Mouse (Mus musculus): ENCODE measurements around the gene Tmprss4. TPM values are rescaled to one million over a fixed set of nuclear protein-coding genes. Genes with fewer than 3 reads are reported as not detected.

The Tmprss4 gene
- polyA plus RNA-seq, 1 experiment, result 1.2 TPM

DNA sequence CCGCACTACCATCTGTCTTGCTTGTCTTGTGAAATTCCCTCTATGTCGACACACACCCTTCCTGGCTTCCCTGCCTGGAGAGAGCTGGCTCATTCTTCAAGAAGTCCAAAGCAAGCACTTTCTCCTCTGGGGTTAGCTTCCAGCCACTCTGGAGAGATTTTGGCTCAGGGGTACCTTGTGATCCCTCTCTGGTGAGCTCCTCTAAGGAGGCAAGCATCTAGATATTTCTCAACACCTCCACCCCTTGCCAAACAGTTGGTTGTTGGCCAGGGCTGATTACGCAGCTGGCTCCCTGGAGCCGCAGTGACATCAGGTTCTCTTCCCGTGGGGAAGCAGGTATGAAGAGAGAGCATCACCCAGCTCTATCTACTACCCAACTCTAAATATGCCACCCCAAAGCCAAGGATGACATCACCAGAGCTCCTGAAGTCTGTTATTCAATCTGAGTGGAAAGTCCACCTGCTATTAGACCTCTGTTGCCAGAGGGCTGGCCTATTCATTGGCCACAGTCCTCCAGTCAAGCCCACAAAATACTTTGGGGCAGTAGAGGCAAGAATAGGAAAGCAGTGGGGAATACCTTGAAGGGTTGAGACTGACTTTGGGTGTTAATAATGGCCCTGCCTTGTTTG, 2.5 kb downstream of the Tmprss4 start:
- Histone ChIP-seq H3K27me3 (replicated peaks; ENCODE audit: control insufficient read depth, insufficient read depth, low read length) (no peaks in the 10 kb centered on the region), H3K4me1 (ENCODE audit: control insufficient read depth, insufficient read depth, low read length) (peaks cover 22% of the 10 kb centered on the region), H3K27ac (ENCODE audit: insufficient read depth, low read depth, low read length) (peak overlapping the region; percentile 92), H3K4me3 (ENCODE audit: insufficient read depth, low read depth, low read length) (no peak overlapping the region), H3K36me3 (ENCODE audit: control insufficient read depth, insufficient read depth, low read length) (no peaks in the 10 kb centered on the region)
- peak; percentile 48 for DNase-seq
- 79% methylated on average over 5 of the region's 5 CpGs for WGBS
- no peak for TF ChIP-seq CTCF (conservative IDR thresholded peaks at IDR 0.05; ENCODE audit: insufficient read depth, insufficient read length, low read depth, low read length)
- TF ChIP-seq POLR2A (IDR thresholded peaks at IDR 0.05; ENCODE audit: low read depth, low read length), result no peak

DNA sequence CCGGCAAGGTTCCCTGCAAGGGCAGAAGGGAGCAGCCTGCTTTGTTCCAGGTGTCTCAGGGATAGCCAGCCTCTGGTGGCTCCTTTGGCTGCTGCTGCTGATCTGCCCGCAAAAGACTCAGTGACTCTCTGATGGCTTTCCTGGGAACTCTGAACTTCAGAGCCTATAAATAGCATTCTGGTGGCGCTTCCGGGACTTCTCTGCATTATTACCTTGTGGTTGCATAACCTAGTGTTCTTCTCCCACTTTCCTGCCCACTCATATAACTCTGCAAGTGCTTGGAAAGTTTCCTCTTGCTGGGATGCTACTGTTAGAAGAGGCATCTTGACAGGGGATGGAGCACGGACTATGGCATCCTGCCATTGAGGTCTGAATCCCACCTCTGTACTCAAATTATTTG, 6.3 kb downstream of the Tmprss4 start:
- no peak overlapping the region for H3K27ac ChIP-seq (ENCODE audit: insufficient read depth, low read depth, low read length)
- H3K27me3 ChIP-seq (replicated peaks; ENCODE audit: control insufficient read depth, insufficient read depth, low read length), result no peaks in the 10 kb centered on the region
- 75% methylated on average over 5 of the region's 5 CpGs for WGBS
- no peak for DNase-seq
- TF ChIP-seq POLR2A (IDR thresholded peaks at IDR 0.05; ENCODE audit: low read depth, low read length) (no peak), CTCF (conservative IDR thresholded peaks at IDR 0.05; ENCODE audit: insufficient read depth, insufficient read length, low read depth, low read length) (no peak)
- 0 out of 2 replicates have a peak, but pooled peaks cover 4% of the 10 kb centered on the region for H3K4me1 ChIP-seq (ENCODE audit: control insufficient read depth, insufficient read depth, low read length)
- H3K4me3 ChIP-seq (ENCODE audit: insufficient read depth, low read depth, low read length), result no peak overlapping the region
- H3K36me3 ChIP-seq (ENCODE audit: control insufficient read depth, insufficient read depth, low read length), result no peaks in the 10 kb centered on the region

DNA sequence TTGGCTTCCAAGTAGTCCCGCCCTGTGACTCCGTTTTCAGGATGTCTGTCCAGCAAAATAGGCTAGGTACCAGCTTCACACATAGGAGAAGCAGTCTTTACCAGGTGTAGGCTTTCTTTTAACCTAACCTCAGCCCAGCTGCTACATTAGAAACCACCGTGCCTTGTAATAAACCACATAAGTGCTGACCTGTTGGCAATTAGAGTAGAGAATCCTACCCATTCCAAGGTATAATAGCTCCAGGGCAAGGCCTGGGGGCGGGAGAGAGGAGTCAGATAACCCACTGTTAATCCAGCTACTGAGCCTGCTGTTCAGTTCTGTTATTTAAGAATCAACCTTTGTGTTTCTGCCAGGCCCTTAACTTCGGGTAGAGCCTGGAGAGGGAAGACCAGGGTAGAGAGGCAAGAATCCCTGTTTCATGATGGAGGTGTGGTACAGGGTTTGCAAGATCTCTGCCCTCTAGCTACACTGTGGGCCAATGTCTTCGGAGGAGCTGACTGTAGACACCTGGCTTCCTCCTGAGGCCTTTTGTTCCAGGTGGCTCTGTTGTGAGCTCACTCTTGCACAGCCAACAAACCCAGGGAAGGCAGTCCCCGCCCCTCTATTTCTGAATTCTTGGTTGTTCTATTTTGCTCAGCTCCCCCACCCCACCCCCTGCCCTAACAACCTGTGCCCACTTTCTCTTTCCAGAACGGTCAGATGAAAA, 7.6 kb downstream of the Tmprss4 start:
- TF ChIP-seq POLR2A (IDR thresholded peaks at IDR 0.05; ENCODE audit: low read depth, low read length) (no peak), CTCF (conservative IDR thresholded peaks at IDR 0.05; ENCODE audit: insufficient read depth, insufficient read length, low read depth, low read length) (no peak)
- Histone ChIP-seq H3K27me3 (replicated peaks; ENCODE audit: control insufficient read depth, insufficient read depth, low read length) (no peaks in the 10 kb centered on the region), H3K36me3 (ENCODE audit: control insufficient read depth, insufficient read depth, low read length) (no peaks in the 10 kb centered on the region), H3K4me1 (ENCODE audit: control insufficient read depth, insufficient read depth, low read length) (0 out of 2 replicates have a peak, but pooled peaks cover 2% of the 10 kb centered on the region), H3K27ac (ENCODE audit: insufficient read depth, low read depth, low read length) (no peak overlapping the region), H3K4me3 (ENCODE audit: insufficient read depth, low read depth, low read length) (no peak overlapping the region)
- DNase-seq, result no peak
- WGBS, result 76% methylated on average over 8 of the region's 8 CpGs

DNA sequence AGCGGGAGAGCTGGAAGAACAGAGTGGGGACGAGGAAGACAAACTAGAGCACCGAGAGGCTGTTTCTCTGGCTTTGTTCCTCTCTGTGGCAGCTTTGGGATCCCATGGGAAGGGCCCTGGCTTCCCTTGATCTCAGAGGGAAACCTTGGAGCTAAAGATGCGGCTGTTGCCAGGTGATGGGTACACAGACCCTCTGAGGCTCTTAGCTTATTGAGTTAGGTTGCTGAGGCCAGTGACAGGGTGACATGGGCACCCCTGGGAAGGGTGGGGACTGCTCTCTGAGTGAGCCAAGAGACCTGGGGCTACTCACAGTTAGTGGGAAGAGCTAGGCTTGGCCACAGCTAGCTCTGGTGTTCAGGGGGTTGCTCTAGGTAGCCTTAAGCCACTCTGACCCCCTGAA, 8.4 kb downstream of the Tmprss4 start:
- Histone ChIP-seq H3K36me3 (ENCODE audit: control insufficient read depth, insufficient read depth, low read length) (no peaks in the 10 kb centered on the region), H3K4me3 (ENCODE audit: insufficient read depth, low read depth, low read length) (no peak overlapping the region), H3K27ac (ENCODE audit: insufficient read depth, low read depth, low read length) (no peak overlapping the region), H3K4me1 (ENCODE audit: control insufficient read depth, insufficient read depth, low read length) (no peaks in the 10 kb centered on the region), H3K27me3 (replicated peaks; ENCODE audit: control insufficient read depth, insufficient read depth, low read length) (no peaks in the 10 kb centered on the region)
- WGBS, result 85% methylated on average over 4 of the region's 4 CpGs
- TF ChIP-seq CTCF (conservative IDR thresholded peaks at IDR 0.05; ENCODE audit: insufficient read depth, insufficient read length, low read depth, low read length) (no peak), POLR2A (IDR thresholded peaks at IDR 0.05; ENCODE audit: low read depth, low read length) (no peak)
- DNase-seq, result no peak

DNA sequence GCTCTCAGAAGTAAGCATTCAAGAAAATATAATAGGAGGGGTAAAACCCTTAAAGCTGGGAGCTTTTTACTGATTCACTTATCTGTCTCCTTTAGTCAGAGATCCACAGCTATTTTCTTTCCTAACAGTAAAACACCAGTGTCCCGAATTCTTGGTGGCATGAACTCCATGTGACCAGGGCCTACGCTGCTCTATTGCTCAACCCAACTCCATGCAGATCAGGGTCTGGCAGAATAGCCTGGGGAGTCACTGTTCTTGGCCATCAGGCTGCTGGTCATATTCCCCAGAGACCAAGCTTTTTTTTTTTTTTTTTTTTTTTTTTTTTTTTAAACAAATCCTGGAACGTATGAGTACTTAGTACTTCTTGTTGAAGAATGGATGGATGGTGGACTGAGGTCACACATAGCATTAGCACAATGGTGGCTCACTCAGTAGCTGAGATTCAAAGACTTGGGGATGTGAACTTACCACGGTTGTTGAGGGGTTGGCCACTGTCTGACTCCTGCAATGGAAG, 14.2 kb downstream of the Tmprss4 start:
- Histone ChIP-seq H3K4me3 (ENCODE audit: insufficient read depth, low read depth, low read length) (no peak overlapping the region), H3K4me1 (ENCODE audit: control insufficient read depth, insufficient read depth, low read length) (no peaks in the 10 kb centered on the region), H3K27ac (ENCODE audit: insufficient read depth, low read depth, low read length) (no peak overlapping the region), H3K36me3 (ENCODE audit: control insufficient read depth, insufficient read depth, low read length) (no peaks in the 10 kb centered on the region), H3K27me3 (replicated peaks; ENCODE audit: control insufficient read depth, insufficient read depth, low read length) (no peaks in the 10 kb centered on the region)
- TF ChIP-seq POLR2A (IDR thresholded peaks at IDR 0.05; ENCODE audit: low read depth, low read length) (no peak), CTCF (conservative IDR thresholded peaks at IDR 0.05; ENCODE audit: insufficient read depth, insufficient read length, low read depth, low read length) (no peak)
- no peak for DNase-seq
- 85% methylated on average over 4 of the region's 4 CpGs for WGBS

DNA sequence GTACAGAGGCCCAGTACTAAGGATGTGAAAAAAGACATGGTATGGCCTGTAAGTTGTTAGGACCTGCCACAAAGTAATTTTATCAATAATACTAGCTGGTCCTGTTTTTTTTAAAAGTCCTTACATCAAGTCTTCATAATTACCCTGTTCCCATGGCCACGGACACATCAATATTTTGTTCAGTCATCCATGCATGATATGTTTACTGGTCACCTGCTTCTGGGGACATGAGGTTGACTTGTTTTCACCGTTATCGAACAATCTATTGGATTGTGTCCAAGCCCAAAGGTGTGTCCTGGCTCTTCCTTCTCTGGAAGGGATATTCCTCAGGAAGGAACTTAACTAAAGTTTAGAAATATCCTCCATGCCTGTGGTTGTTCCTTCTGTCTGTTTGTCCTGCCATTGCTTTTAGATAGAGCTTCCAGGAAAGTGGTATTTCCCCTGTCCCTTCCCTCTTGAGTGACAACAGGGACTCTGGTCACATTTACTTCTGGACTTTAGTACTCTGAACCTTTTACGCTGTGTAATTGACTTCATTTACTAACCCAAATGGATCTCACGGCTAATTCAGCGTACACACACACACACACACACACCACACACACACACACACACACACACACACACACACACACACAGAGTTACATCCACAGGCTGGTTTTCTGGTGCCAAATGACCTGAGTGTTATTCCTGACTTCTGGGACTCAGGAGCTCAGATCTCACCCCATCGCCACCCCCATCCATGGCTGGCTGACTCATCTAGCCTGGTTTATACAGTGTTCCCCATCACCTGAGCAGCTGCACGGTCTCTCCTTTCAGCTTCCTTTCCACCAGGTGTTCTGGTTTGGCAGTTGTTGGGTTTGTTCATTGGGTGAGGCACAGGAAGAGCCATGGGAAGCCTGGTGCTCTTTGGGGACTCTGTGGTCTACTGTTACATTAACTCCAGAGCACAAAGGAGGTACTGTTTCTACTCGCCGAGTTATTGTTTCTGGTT, 15.0 kb downstream of the Tmprss4 start:
- WGBS, result 58% methylated on average over 10 of the region's 10 CpGs
- no peaks in the 10 kb centered on the region for H3K27me3 ChIP-seq (replicated peaks; ENCODE audit: control insufficient read depth, insufficient read depth, low read length)
- no peaks in the 10 kb centered on the region for H3K36me3 ChIP-seq (ENCODE audit: control insufficient read depth, insufficient read depth, low read length)
- no peaks in the 10 kb centered on the region for H3K4me1 ChIP-seq (ENCODE audit: control insufficient read depth, insufficient read depth, low read length)
- DNase-seq, result peak; percentile 29
- H3K27ac ChIP-seq (ENCODE audit: insufficient read depth, low read depth, low read length), result no peak overlapping the region
- TF ChIP-seq CTCF (conservative IDR thresholded peaks at IDR 0.05; ENCODE audit: insufficient read depth, insufficient read length, low read depth, low read length) (no peak), POLR2A (IDR thresholded peaks at IDR 0.05; ENCODE audit: low read depth, low read length) (no peak)
- no peak overlapping the region for H3K4me3 ChIP-seq (ENCODE audit: insufficient read depth, low read depth, low read length)
